Mouse (Mus musculus) brain, embryonic 14.5 days (tissue): ENCODE results near the gene Srpr.

Experiments used
- CTCF ChIP-seq: fragments of 200-500 bp; IDR thresholded peaks from 2 replicates; pipeline ENCODE4 v1.5.1; 2012; ENCODE audit warnings: inconsistent platforms, mild to moderate bottlenecking, moderate library complexity, borderline replicate concordance; ENCODE audit not compliant: insufficient read depth, insufficient read length; ENCODE audit errors: extremely low read depth
- POLR2A ChIP-seq: fragments of 200-500 bp; IDR thresholded peaks from 2 replicates; pipeline ENCODE4 v1.6.1; 2012; ENCODE audit warnings: mild to moderate bottlenecking, inconsistent platforms, borderline replicate concordance; ENCODE audit not compliant: poor library complexity, insufficient read depth, insufficient read length, severe bottlenecking; ENCODE audit errors: extremely low read depth

- TF ChIP-seq POLR2A = peak; percentile 49
- peak; percentile 86 for TF ChIP-seq CTCF
These were observed at the start of gene Srpr, which contains the start of gene Tirap for GRCm38 (mm10) chr9:35199772-35200471.
